Mouse (Mus musculus): Measurements from ENCODE around the gene Col4a2. TPM values are rescaled to one million over a fixed set of nuclear protein-coding genes. Genes with fewer than 3 reads are reported as not detected.

Col4a2 gene
- total RNA-seq, 2 experiments from 2014 or later: 131 to 150 TPM

- no peak for DNase-seq (ENCODE audit: low spot score in 2 of 2)
These were observed 91.2 kb downstream of the Col4a2 start for GRCm38 (mm10) chr8:11403813-11404212.

- no peak for DNase-seq (ENCODE audit: low spot score in 2 of 2)
These were observed 92.0 kb downstream of the Col4a2 start for GRCm38 (mm10) chr8:11404614-11405013.

GRCm38 (mm10) chr8:11405722-11406481, 93.3 kb downstream of the Col4a2 start:
- DNase-seq (ENCODE audit: low spot score in 2 of 2): no peak

GRCm38 (mm10) chr8:11411504-11412124, 99.0 kb downstream of the Col4a2 start:
- no peak for DNase-seq (ENCODE audit: low spot score in 2 of 2)

GRCm38 (mm10) chr8:11412450-11412849, 99.8 kb downstream of the Col4a2 start:
- DNase-seq (ENCODE audit: low spot score in 2 of 2): no peak

- DNase-seq (ENCODE audit: low spot score in 2 of 2): no peak
These were observed 101.7 kb downstream of the Col4a2 start for GRCm38 (mm10) chr8:11414304-11414703.

GRCm38 (mm10) chr8:11415089-11415488, 102.5 kb downstream of the Col4a2 start:
- no peak for DNase-seq (ENCODE audit: low spot score in 2 of 2)

- DNase-seq (ENCODE audit: low spot score in 2 of 2): no peak
These were observed 105.2 kb downstream of the Col4a2 start for GRCm38 (mm10) chr8:11417762-11418161.

- peak in 1 of 2 experiments; percentile 39 for DNase-seq (ENCODE audit: low spot score in 2 of 2)
These were observed 106.6 kb downstream of the Col4a2 start for GRCm38 (mm10) chr8:11419232-11419631.

- peak; percentile 46 to 57 for DNase-seq (ENCODE audit: low spot score in 2 of 2)
These were observed 107.0 kb downstream of the Col4a2 start for GRCm38 (mm10) chr8:11419645-11420044.

GRCm38 (mm10) chr8:11421105-11421504, 108.5 kb downstream of the Col4a2 start:
- peak; percentile 37 to 62 for DNase-seq (ENCODE audit: low spot score in 2 of 2)

- DNase-seq (ENCODE audit: low spot score in 2 of 2): no peak
These were observed 109.4 kb downstream of the Col4a2 start for GRCm38 (mm10) chr8:11421968-11422367.

- no peak for DNase-seq (ENCODE audit: low spot score in 2 of 2)
These were observed 110.5 kb downstream of the Col4a2 start for GRCm38 (mm10) chr8:11423091-11423490.

GRCm38 (mm10) chr8:11430688-11431087, 118.1 kb downstream of the Col4a2 start:
- DNase-seq (ENCODE audit: low spot score in 2 of 2): peak in 1 of 2 experiments; percentile 40

- DNase-seq (ENCODE audit: low spot score in 2 of 2): no peak
These were observed 125.3 kb downstream of the Col4a2 start for GRCm38 (mm10) chr8:11437862-11438261.

- no peak for DNase-seq (ENCODE audit: low spot score in 2 of 2)
These were observed 128.7 kb downstream of the Col4a2 start for GRCm38 (mm10) chr8:11441291-11441690.

GRCm38 (mm10) chr8:11443611-11444010, 131.0 kb downstream of the Col4a2 start:
- no peak for DNase-seq (ENCODE audit: low spot score in 2 of 2)

GRCm38 (mm10) chr8:11444216-11444615, 131.6 kb downstream of the Col4a2 start:
- DNase-seq (ENCODE audit: low spot score in 2 of 2): no peak

GRCm38 (mm10) chr8:11445790-11446189, 133.2 kb downstream of the Col4a2 start:
- DNase-seq (ENCODE audit: low spot score in 2 of 2): no peak

- DNase-seq (ENCODE audit: low spot score in 2 of 2): no peak
These were observed 135.4 kb downstream of the Col4a2 start for GRCm38 (mm10) chr8:11447910-11448570.

- DNase-seq (ENCODE audit: low spot score in 2 of 2): no peak
These were observed 137.8 kb downstream of the Col4a2 start for GRCm38 (mm10) chr8:11450184-11451113.

Measured in adrenal gland, adult 18-20 months (tissue).